Mouse (Mus musculus): ENCODE data around the gene Cfap73. TPM values are rescaled to one million over a fixed set of nuclear protein-coding genes. Genes with fewer than 3 reads are reported as not detected.
A peak's percentile ranks its signal among the peaks of the same experiment; 100 is the strongest.

Gene Cfap73
- total and polyA plus RNA-seq, 3 experiments: 0.26 TPM; not detected in 2

DNA sequence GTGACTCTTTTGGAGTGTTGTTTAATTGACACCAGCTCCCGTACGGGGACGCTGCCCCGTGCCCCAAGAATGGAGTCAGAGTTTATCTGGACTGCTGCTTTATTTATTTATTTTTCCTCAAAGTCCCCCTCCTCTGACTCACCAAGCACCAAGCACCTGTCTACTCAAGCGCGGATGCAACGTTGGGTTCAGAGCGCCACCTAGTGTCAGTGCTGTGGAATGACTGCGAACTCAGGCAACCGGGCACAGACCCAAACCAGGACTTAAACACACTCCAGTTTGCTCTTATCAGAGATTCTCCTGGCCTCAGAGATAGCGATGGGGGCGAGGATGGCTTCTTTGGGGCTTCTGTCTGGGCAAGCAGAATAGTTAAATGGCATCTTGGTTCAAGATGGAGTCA is 39.6 kb upstream of the Cfap73 start:
- Histone ChIP-seq H3K79me2 (replicated peaks; ENCODE audit: control insufficient read depth, extremely low read depth, insufficient read depth, poor library complexity, severe bottlenecking) (no peaks in the 10 kb centered on the region), H3K4me1 (ENCODE audit: control insufficient read depth in 1 of 2, insufficient read depth in 2 of 2) (peaks cover 4 to 33% of the 10 kb centered on the region in 2 experiments; a peak in 2 of 4 replicates), H3K36me3 (replicated peaks in 1 of 2; ENCODE audit: control insufficient read depth in 1 of 2, insufficient read depth in 1 of 2, low read length in 1 of 2) (peaks cover 47 to 93% of the 10 kb centered on the region in 2 experiments), H3K9me3 (replicated peaks; ENCODE audit: low read length) (peaks cover 6% of the 10 kb centered on the region), H3K27me3 (replicated peaks) (no peaks in the 10 kb centered on the region), H3K27ac (ENCODE audit: insufficient read depth, low read depth) (no peak overlapping the region), H3K4me3 (replicated peaks in 1 of 3; ENCODE audit: low read depth in 2 of 3, low read length in 2 of 3, poor library complexity in 1 of 3) (no peak overlapping the region), H3K4me2 (ENCODE audit: insufficient read depth, low read depth, poor library complexity, severe bottlenecking) (no peak overlapping the region), H3K9ac (ENCODE audit: insufficient read depth, low read depth) (no peak overlapping the region)
- dilution Hi-C loops (cut with MboI; ENCODE audit: extremely low pct_ligation_motif_present, extremely low pct_unique_long_range_greater_than_20kb, low sequenced_read_pairs) (no loop called here), in situ Hi-C loops (cut with MboI; ENCODE audit: low pct_ligation_motif_present, low pct_unique_long_range_greater_than_20kb, low sequenced_read_pairs) (no loop called here)
- TF ChIP-seq MAX (IDR thresholded peaks at IDR 0.05; ENCODE audit: low read length): 0 out of 2 replicates have a peak, but pooled peaks have one; percentile 13
- peak; percentile 96 for TF ChIP-seq RAD21 (IDR thresholded peaks at IDR 0.05; ENCODE audit: low read depth, low read length)
- peak; percentile 48; the same call in 1 of the 2 replicates for TF ChIP-seq MEF2A (IDR thresholded peaks at IDR 0.05; ENCODE audit: borderline replicate concordance, low read depth, low read length)
- no peak for TF ChIP-seq E2F4 (IDR thresholded peaks at IDR 0.05; ENCODE audit: insufficient replicate concordance, low read depth, low read length)
- TF ChIP-seq TCF12 (IDR thresholded peaks at IDR 0.05; ENCODE audit: low read depth, low read length): 0 out of 2 replicates have a peak, but pooled peaks have one; percentile 37
- peak; percentile 38; the same call in 1 of the 2 replicates for TF ChIP-seq NELFE (IDR thresholded peaks at IDR 0.05; ENCODE audit: low read depth, low read length)
- no peak for TF ChIP-seq EP300 (IDR thresholded peaks at IDR 0.05; ENCODE audit: low read length)
- no peak for TF ChIP-seq UBTF (IDR thresholded peaks at IDR 0.05; ENCODE audit: low read depth, low read length)
- TF ChIP-seq POLR2AphosphoS2 (IDR thresholded peaks at IDR 0.05; ENCODE audit: low read depth, low read length): no peak
- no peak for TF ChIP-seq MYC (IDR thresholded peaks at IDR 0.05; ENCODE audit: low read depth, low read length)
- TF ChIP-seq ZNF384 (IDR thresholded peaks at IDR 0.05; ENCODE audit: low read depth, low read length): no peak
- TF ChIP-seq POLR2A (IDR thresholded peaks at IDR 0.05; ENCODE audit: low read depth, low read length): no peak
- TF ChIP-seq SMC3 (IDR thresholded peaks at IDR 0.05; ENCODE audit: low read depth, low read length): peak; percentile 97
- TF ChIP-seq CTCF (conservative IDR thresholded peaks at IDR 0.05 in 1 of 2, IDR thresholded peaks at IDR 0.05 in 1 of 2; ENCODE audit: low read depth in 2 of 2, low read length in 2 of 2): peak; percentile 88 to 97
- peak; percentile 16; the same call in 1 of the 2 replicates for TF ChIP-seq BHLHE40 (IDR thresholded peaks at IDR 0.05; ENCODE audit: low read depth, low read length)
- peak; percentile 44; the same call in 1 of the 2 replicates for TF ChIP-seq SIN3A (IDR thresholded peaks at IDR 0.05; ENCODE audit: low read length)
- peak; percentile 78 for TF ChIP-seq ZC3H11A (IDR thresholded peaks at IDR 0.05; ENCODE audit: low read depth, low read length)
- DNase-seq (ENCODE audit: extremely low read depth): peak; percentile 81

DNA sequence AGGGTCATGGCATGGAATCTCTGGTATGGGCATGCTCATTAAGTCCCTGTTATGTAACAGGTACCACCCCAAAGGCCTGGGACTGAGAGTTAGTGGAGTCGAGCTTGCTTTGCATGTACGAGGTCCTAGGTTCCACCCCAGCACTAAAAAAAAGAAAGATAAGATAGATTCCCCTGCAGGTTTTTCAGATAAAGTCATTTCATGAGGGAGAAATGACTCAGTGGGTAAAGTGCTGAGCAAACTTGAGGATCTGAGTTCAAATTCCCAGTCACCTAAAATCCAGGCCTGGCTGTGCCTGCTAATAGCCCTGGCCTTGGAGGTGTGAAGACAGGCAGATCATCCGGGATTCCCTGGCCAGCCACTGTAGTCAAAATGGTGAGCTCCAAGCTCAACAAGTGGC is 37.8 kb upstream of the Cfap73 start:
- Histone ChIP-seq H3K27ac (ENCODE audit: insufficient read depth, low read depth) (no peak overlapping the region), H3K79me2 (replicated peaks; ENCODE audit: control insufficient read depth, extremely low read depth, insufficient read depth, poor library complexity, severe bottlenecking) (no peaks in the 10 kb centered on the region), H3K4me2 (ENCODE audit: insufficient read depth, low read depth, poor library complexity, severe bottlenecking) (no peak overlapping the region), H3K4me1 (ENCODE audit: control insufficient read depth in 1 of 2, insufficient read depth in 2 of 2) (peaks cover 4 to 29% of the 10 kb centered on the region in 2 experiments; a peak in 2 of 4 replicates), H3K9me3 (replicated peaks; ENCODE audit: low read length) (peaks cover 6% of the 10 kb centered on the region), H3K9ac (ENCODE audit: insufficient read depth, low read depth) (no peak overlapping the region), H3K36me3 (replicated peaks in 1 of 2; ENCODE audit: control insufficient read depth in 1 of 2, insufficient read depth in 1 of 2, low read length in 1 of 2) (peaks cover 38 to 90% of the 10 kb centered on the region in 2 experiments), H3K27me3 (replicated peaks) (no peaks in the 10 kb centered on the region), H3K4me3 (replicated peaks in 1 of 3; ENCODE audit: low read depth in 2 of 3, low read length in 2 of 3, poor library complexity in 1 of 3) (no peak overlapping the region)
- DNase-seq (ENCODE audit: extremely low read depth): no peak
- peak; percentile 62 for TF ChIP-seq EP300 (IDR thresholded peaks at IDR 0.05; ENCODE audit: low read length)
- no peak for TF ChIP-seq MAX (IDR thresholded peaks at IDR 0.05; ENCODE audit: low read length)
- TF ChIP-seq POLR2A (IDR thresholded peaks at IDR 0.05; ENCODE audit: low read depth, low read length): no peak
- TF ChIP-seq JUN (IDR thresholded peaks at IDR 0.05; ENCODE audit: insufficient read depth, low read depth, low read length): peak; percentile 65
- peak; percentile 84 for TF ChIP-seq JUND (conservative IDR thresholded peaks at IDR 0.05; ENCODE audit: low read depth, low read length)
- TF ChIP-seq IRF4 (IDR thresholded peaks at IDR 0.05; ENCODE audit: low read depth, low read length): peak; percentile 80
- in situ Hi-C loops (cut with MboI; ENCODE audit: low pct_ligation_motif_present, low pct_unique_long_range_greater_than_20kb, low sequenced_read_pairs) (no loop called here), dilution Hi-C loops (cut with MboI; ENCODE audit: extremely low pct_ligation_motif_present, extremely low pct_unique_long_range_greater_than_20kb, low sequenced_read_pairs) (no loop called here)

Measured in CH12.LX (cell line).